Comparison of ENCODE assay signal across 20 mouse cellular contexts in genomic region chr6:37425075-37425474, GRCm38 (mm10). TPM values are rescaled to one million over a fixed set of nuclear protein-coding genes. Genes with fewer than 3 reads are reported as not detected.
DNase-seq lines count a peak whose midpoint lies in the region; ATAC-seq and TF ChIP-seq lines count a peak whose summit lies in the region.
"Had no signal": no experiment of that assay in that cellular context is flagged by ENCODE, and none has a peak within 500 bp of the region (broad histone marks: within the 10 kb centered on the region; RNA-seq: fewer than 3 reads in every experiment).

No protein-coding gene starts in this region.

- intact Hi-C loops in heart, postnatal 25 days (cut with DNase I), result no loop called here

- no peaks in the 10 kb centered on the region for H3K9me3 ChIP-seq in heart, embryonic 14.5 days (ENCODE audit: control insufficient read depth, low read length)
- no peaks in the 10 kb centered on the region for H3K9me3 ChIP-seq in liver, postnatal 0 days (ENCODE audit: low read length)
- no peaks in the 10 kb centered on the region for H3K9me3 ChIP-seq in liver, embryonic 11.5 days (ENCODE audit: control insufficient read depth, low read length)
- H3K9me3 ChIP-seq in embryonic facial prominence, embryonic 14.5 days (ENCODE audit: control insufficient read depth, low read length), result no peaks in the 10 kb centered on the region
- no peaks in the 10 kb centered on the region for H3K9me3 ChIP-seq in limb, embryonic 15.5 days
- H3K9me3 ChIP-seq: forebrain, embryonic 13.5 days; liver, embryonic 12.5 days had no signal

- H3K4me1 ChIP-seq in heart, embryonic 14.5 days (ENCODE audit: control insufficient read depth in 2 of 2, insufficient read depth in 2 of 2, low read length in 2 of 2), result peaks cover 74 to 99% of the 10 kb centered on the region in 2 experiments
- peaks cover 27% of the 10 kb centered on the region for H3K4me1 ChIP-seq in liver, postnatal 0 days (ENCODE audit: insufficient read depth)
- peaks cover 19% of the 10 kb centered on the region for H3K4me1 ChIP-seq in liver, embryonic 11.5 days (replicated peaks; ENCODE audit: control insufficient read depth, insufficient read depth, low read length)
- peaks cover 64% of the 10 kb centered on the region for H3K4me1 ChIP-seq in embryonic facial prominence, embryonic 14.5 days (ENCODE audit: control insufficient read depth, insufficient read depth, low read length)
- peaks cover 87% of the 10 kb centered on the region for H3K4me1 ChIP-seq in limb, embryonic 15.5 days
- H3K4me1 ChIP-seq: forebrain, embryonic 13.5 days had no signal

- H3K9ac ChIP-seq in heart, embryonic 14.5 days (ENCODE audit: low read length), result no peak overlapping the region
- no peak overlapping the region for H3K9ac ChIP-seq in liver, postnatal 0 days (replicated peaks)
- H3K9ac ChIP-seq in liver, embryonic 11.5 days (ENCODE audit: low read depth, low read length), result no peak overlapping the region
- no peak overlapping the region for H3K9ac ChIP-seq in embryonic facial prominence, embryonic 14.5 days (ENCODE audit: low read depth, low read length)
- H3K9ac ChIP-seq in limb, embryonic 15.5 days, result no peak overlapping the region
- H3K9ac ChIP-seq: forebrain, embryonic 13.5 days; hindbrain, embryonic 14.5 days; liver, embryonic 12.5 days had no signal

- TF ChIP-seq EP300 in liver, postnatal 0 days (IDR thresholded peaks at IDR 0.05; ENCODE audit: low read depth), result no peak

- ATAC-seq in heart, embryonic 14.5 days (ENCODE audit: insufficient number of reproducible peaks, insufficient read depth, low FRiP score, low read depth), result no peak
- ATAC-seq in liver, postnatal 0 days, result no peak
- no peak for ATAC-seq in liver, embryonic 11.5 days (replicated peaks; ENCODE audit: low FRiP score)
- no peak for ATAC-seq in embryonic facial prominence, embryonic 14.5 days (ENCODE audit: low read depth)
- ATAC-seq in limb, embryonic 15.5 days (ENCODE audit: insufficient number of reproducible peaks, low FRiP score, low TSS enrichment, low read depth), result no peak
- ATAC-seq: activated CD4-positive, CD25-positive, alpha-beta regulatory T cell, adult 4 months; forebrain, embryonic 13.5 days; intestine, postnatal 0 days; liver, embryonic 12.5 days; Patski had no signal

- no peaks in the 10 kb centered on the region for H3K27me3 ChIP-seq in heart, embryonic 14.5 days (ENCODE audit: control insufficient read depth, insufficient read depth, low read length)
- H3K27me3 ChIP-seq in liver, postnatal 0 days (ENCODE audit: insufficient read depth, low read length), result no peaks in the 10 kb centered on the region
- no peaks in the 10 kb centered on the region for H3K27me3 ChIP-seq in liver, embryonic 11.5 days (replicated peaks; ENCODE audit: control insufficient read depth, insufficient read depth, low read length)
- H3K27me3 ChIP-seq in embryonic facial prominence, embryonic 14.5 days (replicated peaks; ENCODE audit: control insufficient read depth, insufficient read depth, low read length), result no peaks in the 10 kb centered on the region
- H3K27me3 ChIP-seq in limb, embryonic 15.5 days, result no peaks in the 10 kb centered on the region
- H3K27me3 ChIP-seq: forebrain, embryonic 13.5 days; liver, embryonic 12.5 days; Patski had no signal

- H3K4me2 ChIP-seq in heart, embryonic 14.5 days (ENCODE audit: low read length), result no peak overlapping the region
- H3K4me2 ChIP-seq in liver, postnatal 0 days (ENCODE audit: low read depth, low read length), result no peak overlapping the region
- no peak overlapping the region for H3K4me2 ChIP-seq in liver, embryonic 11.5 days
- H3K4me2 ChIP-seq in embryonic facial prominence, embryonic 14.5 days (ENCODE audit: low read depth, low read length), result no peak overlapping the region
- no peak overlapping the region for H3K4me2 ChIP-seq in limb, embryonic 15.5 days
- H3K4me2 ChIP-seq: forebrain, embryonic 13.5 days; hindbrain, embryonic 14.5 days; liver, embryonic 12.5 days; midbrain, embryonic 11.5 days had no signal

- peak overlapping the region; percentile 84 to 90 for H3K27ac ChIP-seq in heart, embryonic 14.5 days (replicated peaks in 1 of 2; ENCODE audit: control insufficient read depth in 1 of 2, insufficient read depth in 1 of 2, low read depth in 2 of 2, low read length in 2 of 2)
- H3K27ac ChIP-seq in liver, postnatal 0 days (ENCODE audit: low read depth), result peak overlapping the region; percentile 24; the same call in 1 of the 2 replicates
- no peak overlapping the region for H3K27ac ChIP-seq in liver, embryonic 11.5 days (ENCODE audit: low read depth, low read length)
- peak overlapping the region; percentile 81 for H3K27ac ChIP-seq in embryonic facial prominence, embryonic 14.5 days (replicated peaks; ENCODE audit: low read depth, low read length)
- peak overlapping the region; percentile 86 for H3K27ac ChIP-seq in limb, embryonic 15.5 days
- H3K27ac ChIP-seq: forebrain, embryonic 13.5 days; hindbrain, embryonic 14.5 days; liver, embryonic 12.5 days; macrophage had no signal

- H3K4me3 ChIP-seq in heart, embryonic 14.5 days (ENCODE audit: control insufficient read depth in 1 of 2, insufficient read depth in 1 of 2, low read depth in 1 of 2, low read length in 2 of 2), result no peak overlapping the region
- H3K4me3 ChIP-seq in liver, postnatal 0 days (ENCODE audit: low read depth, low read length), result no peak overlapping the region
- H3K4me3 ChIP-seq in liver, embryonic 11.5 days (ENCODE audit: low read depth, low read length), result no peak overlapping the region
- H3K4me3 ChIP-seq in embryonic facial prominence, embryonic 14.5 days (ENCODE audit: low read depth, low read length), result no peak overlapping the region
- no peak overlapping the region for H3K4me3 ChIP-seq in limb, embryonic 15.5 days
- H3K4me3 ChIP-seq: forebrain, embryonic 13.5 days; liver, embryonic 12.5 days had no signal

- TF ChIP-seq CTCF in liver, postnatal 0 days (IDR thresholded peaks at IDR 0.05; ENCODE audit: low read depth), result no peak

- no peak for DNase-seq in heart, postnatal 25 days (ENCODE audit: low spot score)
- no peak for DNase-seq in liver, postnatal 0 days
- DNase-seq in liver, embryonic 11.5 days (ENCODE audit: low spot score), result no peak
- no peak for DNase-seq in embryonic facial prominence, embryonic 14.5 days (ENCODE audit: low spot score)
- no peak for DNase-seq in right cerebral cortex, postnatal 25 days
- DNase-seq: adrenal gland, postnatal 36 days; cerebellum, adult 2 months; layer of hippocampus, adult 9-11 months; right cerebral cortex, postnatal 14 days; thymus, postnatal 25 days had no signal

- WGBS in heart, embryonic 14.5 days, result 67% methylated on average over 3 of the region's 3 CpGs
- 76% methylated on average over 3 of the region's 3 CpGs for WGBS in liver, postnatal 0 days (ENCODE audit: insufficient replicate concordance)
- WGBS in liver, embryonic 11.5 days, result 86% methylated on average over 3 of the region's 3 CpGs
- WGBS in embryonic facial prominence, embryonic 14.5 days, result 81% methylated on average over 3 of the region's 3 CpGs
- WGBS in limb, embryonic 15.5 days, result 55% methylated on average over 3 of the region's 3 CpGs

- peaks cover 42% of the 10 kb centered on the region for H3K36me3 ChIP-seq in heart, embryonic 14.5 days (ENCODE audit: control insufficient read depth, insufficient read depth, low read length)
- no peaks in the 10 kb centered on the region for H3K36me3 ChIP-seq in liver, postnatal 0 days (replicated peaks; ENCODE audit: insufficient read depth, low read length)
- no peaks in the 10 kb centered on the region; the same call in 1 of the 2 replicates for H3K36me3 ChIP-seq in liver, embryonic 11.5 days (ENCODE audit: control insufficient read depth, insufficient read depth, low read length)
- H3K36me3 ChIP-seq in embryonic facial prominence, embryonic 14.5 days (ENCODE audit: control insufficient read depth, insufficient read depth, low read length), result peaks cover 12% of the 10 kb centered on the region
- H3K36me3 ChIP-seq in limb, embryonic 15.5 days, result peaks cover 9% of the 10 kb centered on the region; the same call in 1 of the 2 replicates
- H3K36me3 ChIP-seq: liver, embryonic 12.5 days had no signal

RNA-seq across cellular contexts. Expression of gene Creb3l2, which starts 16.9 kb away (rescaled TPM):
- 36.8 and 39.9 TPM in 2 replicates for polyA plus RNA-seq in heart, embryonic 14.5 days (2014; fragmentation: Nextera tagmentation; extraction: Ambion mirVana)
- total RNA-seq in heart, postnatal 25 days (2021), result 10 to 100 TPM; 23.9 to 28.5 TPM
- 2.1 TPM in 2 replicates for polyA plus RNA-seq in liver, postnatal 0 days (2015; fragmentation: Nextera tagmentation; extraction: Ambion mirVana)
- polyA plus RNA-seq in liver, embryonic 11.5 days (2014; fragmentation: Nextera tagmentation; extraction: Ambion mirVana), result 12.8 and 12.9 TPM in 2 replicates
- 34.5 and 35.3 TPM in 2 replicates for polyA plus RNA-seq in embryonic facial prominence, embryonic 14.5 days (2014; fragmentation: Nextera tagmentation; extraction: Ambion mirVana)
- 29.9 and 35.0 TPM in 2 replicates for polyA plus RNA-seq in limb, embryonic 15.5 days (2015; fragmentation: Nextera tagmentation; extraction: Ambion mirVana)
